Mouse (Mus musculus) layer of hippocampus, adult 18-20 months (tissue): Measurements from ENCODE around the gene Gzma. TPM values are rescaled to one million over a fixed set of nuclear protein-coding genes. Genes with fewer than 3 reads are reported as not detected.

ENCODE experiments used
- DNase-seq, 2 experiments: peaks; one replicate each; pipeline ENCODE4 v3.0.0; 2022; ENCODE audit warnings: low spot score in 2 of 2
- long read RNA-seq: library from polyadenylated mRNA; stranded (forward); transcript quantifications from one replicate; pipeline ENCODE4 v2.0.0, GENCODE M21; 2021
- total RNA-seq, 2 experiments: library from RNA; stranded (reverse); gene quantifications; 2 replicates each; pipeline ENCODE4 v1.2.3; 2021

Gene Gzma
- total RNA-seq, result not detected
- long read RNA-seq, result 0 reads

- no peak for DNase-seq
Observed at GRCm38 (mm10) chr13:113100879-113101278, at the start of gene Gzma. TSS of gene Gzma (minus strand) at chr13:113100981.

- DNase-seq, result no peak
Observed at GRCm38 (mm10) chr13:113139597-113139996, 38.8 kb upstream of the Gzma start.

- DNase-seq, result no peak
Observed at GRCm38 (mm10) chr13:113129974-113130373, 29.2 kb upstream of the Gzma start.

GRCm38 (mm10) chr13:113121326-113121725, 20.5 kb upstream of the Gzma start:
- DNase-seq, result no peak

GRCm38 (mm10) chr13:113120324-113121237, 19.8 kb upstream of the Gzma start:
- no peak for DNase-seq

GRCm38 (mm10) chr13:113118977-113119376, 18.2 kb upstream of the Gzma start:
- no peak for DNase-seq

GRCm38 (mm10) chr13:113104759-113105158, 4.0 kb upstream of the Gzma start:
- no peak for DNase-seq

- DNase-seq, result no peak
Observed at GRCm38 (mm10) chr13:113101804-113102203, 1.0 kb upstream of the Gzma start.

- DNase-seq, result no peak
Observed at GRCm38 (mm10) chr13:113098406-113098805, 2.4 kb downstream of the Gzma start.

GRCm38 (mm10) chr13:113097011-113097410, 3.8 kb downstream of the Gzma start:
- no peak for DNase-seq

GRCm38 (mm10) chr13:113094618-113095017, 6.2 kb downstream of the Gzma start:
- no peak for DNase-seq

GRCm38 (mm10) chr13:113090489-113090888, 10.3 kb downstream of the Gzma start:
- DNase-seq, result no peak

GRCm38 (mm10) chr13:113087226-113088017, 13.4 kb downstream of the Gzma start:
- no peak for DNase-seq

- no peak for DNase-seq
Observed at GRCm38 (mm10) chr13:113084732-113085131, 16.0 kb downstream of the Gzma start.

GRCm38 (mm10) chr13:113082101-113082500, 18.7 kb downstream of the Gzma start:
- no peak for DNase-seq

- DNase-seq, result no peak
Observed at GRCm38 (mm10) chr13:113079021-113079420, 21.8 kb downstream of the Gzma start.

GRCm38 (mm10) chr13:113064542-113064941, 36.2 kb downstream of the Gzma start:
- DNase-seq, result no peak

- no peak for DNase-seq
Observed at GRCm38 (mm10) chr13:113061746-113062145, 39.0 kb downstream of the Gzma start.

- no peak for DNase-seq
Observed at GRCm38 (mm10) chr13:113055826-113056225, 45.0 kb downstream of the Gzma start.

- no peak for DNase-seq
Observed at GRCm38 (mm10) chr13:113054230-113054629, 46.6 kb downstream of the Gzma start.

- DNase-seq, result no peak
Observed at GRCm38 (mm10) chr13:113047647-113048046, 53.1 kb downstream of the Gzma start.

- DNase-seq, result no peak
Observed at GRCm38 (mm10) chr13:113047018-113047417, 53.8 kb downstream of the Gzma start.
